Mouse (Mus musculus) cerebellum, postnatal 10 days (tissue): ENCODE results near the gene Wnt5b.

Source experiments
- DNase-seq, 2 experiments: peaks; one replicate each; pipeline ENCODE4 v3.0.0; 2021; ENCODE audit warnings: mixed read lengths in 2 of 2

Gene Wnt5b

GRCm38 (mm10) chr6:119482958-119483600 is 61.1 kb downstream of the Wnt5b start:
- peak; percentile 76 to 79 for DNase-seq

- DNase-seq = peak in 1 of 2 experiments; percentile 32
These were observed 62.3 kb downstream of the Wnt5b start for GRCm38 (mm10) chr6:119481741-119482390.

- peak; percentile 66 to 67 for DNase-seq
These were observed 63.3 kb downstream of the Wnt5b start for GRCm38 (mm10) chr6:119480706-119481331.

- DNase-seq = peak; percentile 75 to 78
These were observed 64.1 kb downstream of the Wnt5b start for GRCm38 (mm10) chr6:119479876-119480705.

- no peak for DNase-seq
These were observed 64.7 kb downstream of the Wnt5b start, which contains the start of gene Fbxl14 for GRCm38 (mm10) chr6:119479343-119479875. Gene Fbxl14, plus strand, starts transcription at chr6:119479668.

- peak; percentile 95 for DNase-seq
These were observed 65.4 kb downstream of the Wnt5b start for GRCm38 (mm10) chr6:119478560-119479342.

- DNase-seq = no peak
These were observed 66.3 kb downstream of the Wnt5b start for GRCm38 (mm10) chr6:119477686-119478310.

GRCm38 (mm10) chr6:119475988-119476387 is 68.2 kb downstream of the Wnt5b start:
- DNase-seq = no peak

- no peak for DNase-seq
These were observed 70.2 kb downstream of the Wnt5b start for GRCm38 (mm10) chr6:119473992-119474391.

GRCm38 (mm10) chr6:119473446-119473845 is 70.7 kb downstream of the Wnt5b start:
- no peak for DNase-seq

- DNase-seq = no peak
These were observed 71.4 kb downstream of the Wnt5b start for GRCm38 (mm10) chr6:119472705-119473104.

- DNase-seq = peak; percentile 83 to 88
These were observed 72.0 kb downstream of the Wnt5b start for GRCm38 (mm10) chr6:119472135-119472534.

GRCm38 (mm10) chr6:119470777-119471176 is 73.4 kb downstream of the Wnt5b start:
- no peak for DNase-seq

- peak in 1 of 2 experiments; percentile 46 for DNase-seq
These were observed 76.4 kb downstream of the Wnt5b start for GRCm38 (mm10) chr6:119467785-119468059.

GRCm38 (mm10) chr6:119466921-119467784 is 77.0 kb downstream of the Wnt5b start:
- DNase-seq = peak in 1 of 2 experiments; percentile 33

GRCm38 (mm10) chr6:119466161-119466560 is 78.0 kb downstream of the Wnt5b start:
- DNase-seq = no peak

GRCm38 (mm10) chr6:119460391-119460790 is 83.8 kb downstream of the Wnt5b start:
- DNase-seq = no peak

GRCm38 (mm10) chr6:119459041-119459440 is 85.1 kb downstream of the Wnt5b start:
- no peak for DNase-seq

- no peak for DNase-seq
These were observed 86.0 kb downstream of the Wnt5b start for GRCm38 (mm10) chr6:119458166-119458565.

- DNase-seq = peak; percentile 82 to 87
These were observed 92.1 kb downstream of the Wnt5b start for GRCm38 (mm10) chr6:119451981-119452499.
